Mouse (Mus musculus) ES-Bruce4 (cell line): ENCODE results near the gene Prss27. TPM values are rescaled to one million over a fixed set of nuclear protein-coding genes. Genes with fewer than 3 reads are reported as not detected.
"Not testable (repeated sequence)": the region's sequence is repeated elsewhere in the genome, so short reads cannot be mapped to it uniquely, and the experiment has no call there.

Experiments used
- H3K27ac ChIP-seq: 2 replicates; pipeline ENCODE4 v1.5.1; 2012; ENCODE audit warnings: low read length, inconsistent platforms; ENCODE audit not compliant: insufficient read depth
- H3K27me3 ChIP-seq: 2 replicates; pipeline ENCODE4 v1.6.1; 2012; ENCODE audit warnings: mild to moderate bottlenecking, low read length, inconsistent platforms; ENCODE audit not compliant: control insufficient read depth, poor library complexity, insufficient read depth, severe bottlenecking
- H3K36me3 ChIP-seq: 2 replicates; pipeline ENCODE4 v1.6.1; 2012; ENCODE audit warnings: inconsistent platforms, mild to moderate bottlenecking, low read length, moderate library complexity; ENCODE audit not compliant: control insufficient read depth, poor library complexity, insufficient read depth, severe bottlenecking
- H3K4me1 ChIP-seq: one replicate; pipeline ENCODE4 v1.8.1; 2011; ENCODE audit warnings: low read length; ENCODE audit not compliant: control insufficient read depth, insufficient read depth
- H3K4me3 ChIP-seq: 2 replicates; pipeline ENCODE4 v1.5.1; 2011; ENCODE audit warnings: low read depth, mild to moderate bottlenecking, low read length
- H3K9ac ChIP-seq: 2 replicates; pipeline ENCODE4 v1.6.1; 2012; ENCODE audit warnings: low read depth, mild to moderate bottlenecking, inconsistent platforms; ENCODE audit not compliant: poor library complexity, severe bottlenecking
- H3K9me3 ChIP-seq: replicated peaks from 2 replicates; pipeline ENCODE4 v1.6.1; 2012; ENCODE audit warnings: mild to moderate bottlenecking, low read length, inconsistent platforms; ENCODE audit not compliant: control insufficient read depth, poor library complexity, insufficient read depth, severe bottlenecking
- CTCF ChIP-seq: IDR thresholded peaks from one replicate; pipeline ENCODE4 v1.8.1; 2011; ENCODE audit warnings: low read depth, low read length
- EP300 ChIP-seq: IDR thresholded peaks from 2 replicates; pipeline ENCODE4 v1.6.1; 2011; ENCODE audit warnings: low read depth, low read length; ENCODE audit not compliant: insufficient read depth
- POLR2A ChIP-seq: IDR thresholded peaks from one replicate; pipeline ENCODE4 v1.8.1; 2011; ENCODE audit warnings: low read length; ENCODE audit not compliant: insufficient read depth
- polyA plus RNA-seq: library from polyadenylated mRNA; stranded (reverse); fragments of >200 nt; gene quantifications from 2 replicates; pipeline ENCODE4 v1.2.4, GENCODE M21; 2011; ENCODE audit warnings: low read depth; ENCODE audit not compliant: missing spikeins, insufficient read depth, insufficient read length

Prss27 gene
- polyA plus RNA-seq, 1 experiment = not detected

GRCm38 (mm10) chr17:24077101-24077500 lies 39.2 kb downstream of the Prss27 start:
- Histone ChIP-seq H3K27me3 (no peaks in the 10 kb centered on the region), H3K4me1 (no peaks in the 10 kb centered on the region), H3K9me3 (no peaks in the 10 kb centered on the region), H3K27ac (no peak overlapping the region), H3K36me3 (peaks cover 9% of the 10 kb centered on the region), H3K4me3 (no peak overlapping the region), H3K9ac (no peak overlapping the region)
- TF ChIP-seq CTCF (no peak), EP300 (no peak), POLR2A (no peak)

- TF ChIP-seq EP300 (no peak), CTCF (no peak), POLR2A (no peak)
- Histone ChIP-seq H3K27me3 (no peaks in the 10 kb centered on the region), H3K4me3 (no peak overlapping the region), H3K9me3 (no peaks in the 10 kb centered on the region), H3K36me3 (peaks cover 8% of the 10 kb centered on the region), H3K27ac (no peak overlapping the region), H3K4me1 (no peaks in the 10 kb centered on the region), H3K9ac (no peak overlapping the region)
Observed at GRCm38 (mm10) chr17:24084593-24084992, 46.6 kb downstream of the Prss27 start.

- peaks cover 12% of the 10 kb centered on the region for H3K36me3 ChIP-seq
- H3K9me3 ChIP-seq, H3K4me1 ChIP-seq: not testable (repeated sequence)
Observed at GRCm38 (mm10) chr17:24086399-24086798, 48.5 kb downstream of the Prss27 start.

GRCm38 (mm10) chr17:24090575-24090974 lies 52.6 kb downstream of the Prss27 start:
- TF ChIP-seq POLR2A (no peak), CTCF (no peak), EP300 (no peak)
- no peaks in the 10 kb centered on the region for H3K27me3 ChIP-seq
- H3K4me3 ChIP-seq = no peak overlapping the region
- no peaks in the 10 kb centered on the region for H3K4me1 ChIP-seq
- H3K27ac ChIP-seq = no peak overlapping the region
- H3K9ac ChIP-seq = no peak overlapping the region
- H3K9me3 ChIP-seq = no peaks in the 10 kb centered on the region
- H3K36me3 ChIP-seq = peaks cover 14% of the 10 kb centered on the region

More at GRCm38 (mm10) chr17:24086399-24086798, 48.5 kb downstream of the Prss27 start:
- not testable (repeated sequence) for H3K27ac ChIP-seq, H3K27me3 ChIP-seq, H3K9ac ChIP-seq, H3K4me3 ChIP-seq

Other genes with a start within 250 kb of the Prss27 start
- gene Srrm2, start 247.6 kb upstream of the Prss27 start, polyA plus RNA-seq = 552 and 560 TPM in 2 replicates
- 398 and 458 TPM in 2 replicates for gene Elob, start 209.0 kb upstream of the Prss27 start, polyA plus RNA-seq
- gene Prss33, start 202.1 kb upstream of the Prss27 start, polyA plus RNA-seq = 1.6 and 2.0 TPM in 2 replicates
- not detected in 2 replicates for gene Prss32, start 194.3 kb upstream of the Prss27 start, polyA plus RNA-seq
- gene Prss41, start 194.0 kb upstream of the Prss27 start, polyA plus RNA-seq = 16.0 and 19.3 TPM in 2 replicates
- not detected in 2 replicates for gene Prss21, start 170.1 kb upstream of the Prss27 start, polyA plus RNA-seq
- not detected in 2 replicates for gene Dcpp1, start 157.3 kb upstream of the Prss27 start, polyA plus RNA-seq
- gene Dcpp2, start 157.3 kb upstream of the Prss27 start, polyA plus RNA-seq = not detected in 2 replicates
- gene Dcpp3, start 120.7 kb upstream of the Prss27 start, polyA plus RNA-seq = not detected in 2 replicates
- not detected in 2 replicates for gene Sbp, start 96.5 kb upstream of the Prss27 start, polyA plus RNA-seq
- not detected in 2 replicates for gene Sbpl, start 82.9 kb upstream of the Prss27 start, polyA plus RNA-seq
- gene Prss30, start 57.6 kb upstream of the Prss27 start, polyA plus RNA-seq = not detected in 2 replicates
- gene Prss22, start 40.0 kb upstream of the Prss27 start, polyA plus RNA-seq = 0.45 TPM in 1 of 2 replicates, not detected in the other
- 66.4 and 68.4 TPM in 2 replicates for gene Kctd5, start 35.3 kb downstream of the Prss27 start, polyA plus RNA-seq
- 44.7 and 45.0 TPM in 2 replicates for gene Pdpk1, start 112.8 kb downstream of the Prss27 start, polyA plus RNA-seq
- 25.3 and 30.4 TPM in 2 replicates for gene Amdhd2, start 125.6 kb downstream of the Prss27 start, polyA plus RNA-seq
- gene Atp6v0c, start 131.6 kb downstream of the Prss27 start, polyA plus RNA-seq = 254 and 307 TPM in 2 replicates
- gene Tbc1d24, start 167.4 kb downstream of the Prss27 start, polyA plus RNA-seq = 14.4 and 16.6 TPM in 2 replicates
- 0.88 and 0.96 TPM in 2 replicates for gene Ntn3, start 171.4 kb downstream of the Prss27 start, polyA plus RNA-seq
- 21.0 and 24.5 TPM in 2 replicates for gene Tedc2, start 182.7 kb downstream of the Prss27 start, polyA plus RNA-seq
- gene Ccnf, start 213.3 kb downstream of the Prss27 start, polyA plus RNA-seq = 133 and 151 TPM in 2 replicates